Mouse (Mus musculus) myocyte (in vitro differentiated cells): ENCODE measurements around the gene Pold1.

Source experiments
- CEBPB ChIP-seq: IDR thresholded peaks from 2 replicates; pipeline ENCODE4 v1.6.1; 2011; ENCODE audit warnings: mild to moderate bottlenecking, moderate library complexity; ENCODE audit not compliant: poor library complexity, insufficient read depth, severe bottlenecking
- E2F4 ChIP-seq: IDR thresholded peaks from one replicate; pipeline ENCODE4 v1.6.1; 2011; ENCODE audit warnings: mild to moderate bottlenecking, control low read depth, moderate library complexity; ENCODE audit not compliant: insufficient read depth
- MAX ChIP-seq: IDR thresholded peaks from one replicate; pipeline ENCODE4 v1.6.1; 2011; ENCODE audit warnings: low read depth, mild to moderate bottlenecking, control low read depth
- MYOD1 ChIP-seq, 3 experiments: IDR thresholded peaks; one replicate each; pipeline ENCODE4 v1.6.1; 2011; ENCODE audit warnings: control low read depth in 2 of 3, low read depth in 2 of 3, mild to moderate bottlenecking in 2 of 3, moderate library complexity in 1 of 3; ENCODE audit not compliant: insufficient read length in 2 of 3, control insufficient read depth in 1 of 3
- MYOG ChIP-seq, 3 experiments: IDR thresholded peaks; one replicate each; pipeline ENCODE4 v1.6.1; 2011; ENCODE audit warnings: control low read depth in 2 of 3, low read depth in 2 of 3, mild to moderate bottlenecking in 2 of 3; ENCODE audit not compliant: insufficient read length in 2 of 3, control insufficient read depth in 1 of 3, insufficient read depth in 1 of 3
- POLR2A ChIP-seq: IDR thresholded peaks from one replicate; pipeline ENCODE4 v1.6.1; 2011; ENCODE audit warnings: low read depth, mild to moderate bottlenecking, control low read depth, moderate library complexity; ENCODE audit not compliant: insufficient read length
- POLR2AphosphoS2 ChIP-seq: IDR thresholded peaks from one replicate; pipeline ENCODE4 v1.6.1; 2011; ENCODE audit warnings: low read depth, control low read depth; ENCODE audit not compliant: insufficient read length
- REST ChIP-seq: IDR thresholded peaks from one replicate; pipeline ENCODE4 v1.6.1; 2011; ENCODE audit warnings: mild to moderate bottlenecking, control low read depth, moderate library complexity; ENCODE audit not compliant: insufficient read depth, insufficient read length
- TCF12 ChIP-seq: IDR thresholded peaks from one replicate; pipeline ENCODE4 v1.6.1; 2011; ENCODE audit warnings: mild to moderate bottlenecking, control low read depth; ENCODE audit not compliant: poor library complexity, insufficient read depth, severe bottlenecking
- USF1 ChIP-seq: IDR thresholded peaks from one replicate; pipeline ENCODE4 v1.6.1; 2011; ENCODE audit warnings: low read depth, mild to moderate bottlenecking, control low read depth, moderate library complexity

DNA sequence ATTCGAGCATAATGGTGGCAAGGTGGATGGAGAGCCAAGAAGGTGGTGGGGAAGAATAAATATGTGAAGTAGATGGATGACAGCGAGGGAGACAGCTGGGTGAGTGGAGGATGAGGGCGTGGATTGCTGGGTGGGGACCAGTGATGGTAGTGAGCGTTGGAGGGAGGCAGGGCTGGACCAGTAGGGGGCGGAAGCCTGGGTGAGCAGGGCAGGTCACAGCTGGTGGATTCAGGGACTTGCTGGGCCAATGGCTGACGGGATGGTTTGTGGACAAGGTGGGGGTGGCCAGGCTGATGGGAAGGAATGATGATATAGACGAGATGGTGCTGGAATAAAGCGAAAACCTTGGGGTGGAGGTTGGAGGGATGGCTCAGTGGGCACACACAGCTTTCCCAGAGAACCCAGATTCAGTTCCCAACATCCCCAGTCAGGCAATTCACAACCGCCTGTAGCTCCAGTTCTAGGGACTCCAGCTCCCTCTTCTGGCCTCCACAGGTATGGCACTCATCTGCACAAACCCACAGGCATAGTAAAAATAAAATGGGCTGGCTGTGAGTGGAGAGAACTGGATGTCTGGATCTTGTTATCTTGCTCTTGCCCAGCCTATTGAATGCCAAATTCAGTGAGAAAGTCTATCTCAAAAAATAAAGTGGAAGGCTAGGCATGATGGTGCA is 29.3 kb downstream of the Pold1 start:
- TF ChIP-seq POLR2A, result no peak
- no peak for TF ChIP-seq E2F4
- TF ChIP-seq MAX, result no peak
- no peak for TF ChIP-seq POLR2AphosphoS2
- TF ChIP-seq MYOD1 (IDR thresholded peaks at IDR 0.05; ENCODE audit: control insufficient read depth in 1 of 3, insufficient read length in 2 of 3, low read depth in 2 of 3), result no peak
- TF ChIP-seq TCF12, result no peak
- no peak for TF ChIP-seq CEBPB
- TF ChIP-seq USF1, result no peak
- no peak for TF ChIP-seq REST
- no peak for TF ChIP-seq MYOG (IDR thresholded peaks at IDR 0.05; ENCODE audit: control insufficient read depth in 1 of 3, insufficient read depth in 1 of 3, insufficient read length in 2 of 3, low read depth in 2 of 3)
